Mouse (Mus musculus) MEL (cell line): ENCODE results near the gene Tmem139. TPM values are rescaled to one million over a fixed set of nuclear protein-coding genes. Genes with fewer than 3 reads are reported as not detected.
A peak's percentile ranks its signal among the peaks of the same experiment; 100 is the strongest.

ENCODE experiments used
- DNase-seq: peaks from one replicate; pipeline ENCODE4 v3.0.0; 2011; ENCODE audit warnings: low read depth, low spot score
- H3K27ac ChIP-seq: 2 replicates; pipeline ENCODE4 v1.5.1; 2012; ENCODE audit warnings: low read depth, mild to moderate bottlenecking, control low read depth, low read length, moderate library complexity; ENCODE audit not compliant: control insufficient read depth
- H3K27me3 ChIP-seq, 2 experiments: fragments of 150-350 bp in 1 of 2; sonication (generic) in 1 of 2; 2 replicates each; pipeline ENCODE4 v1.6.1; 2012; ENCODE audit warnings: low read length in 2 of 2, mild to moderate bottlenecking in 2 of 2, improper control_type of control experiment in 1 of 2, moderate library complexity in 1 of 2; ENCODE audit not compliant: insufficient read depth in 2 of 2, control insufficient read depth in 1 of 2
- H3K36me3 ChIP-seq, 2 experiments: 2 replicates each; pipeline ENCODE4 v1.6.1; 2012 to 2014; ENCODE audit warnings: low read length in 2 of 2, improper control_type of control experiment in 1 of 2, inconsistent platforms in 1 of 2, mild to moderate bottlenecking in 1 of 2; ENCODE audit not compliant: insufficient read depth in 2 of 2, control insufficient read depth in 1 of 2
- H3K4me1 ChIP-seq, 2 experiments: fragments of 150-350 bp in 1 of 2; sonication (generic) in 1 of 2; 2 replicates each; pipeline ENCODE4 v1.6.1; 2012; ENCODE audit warnings: low read length in 2 of 2, improper control_type of control experiment in 1 of 2, mild to moderate bottlenecking in 1 of 2; ENCODE audit not compliant: insufficient read depth in 2 of 2, control insufficient read depth in 1 of 2
- H3K4me3 ChIP-seq, 2 experiments: fragments of 150-350 bp in 1 of 2; sonication (generic) in 1 of 2; 2 replicates each; pipeline ENCODE4 v1.5.1; 2012; ENCODE audit warnings: low read depth in 2 of 2, low read length in 2 of 2, mild to moderate bottlenecking in 2 of 2, moderate library complexity in 2 of 2, control low read depth in 1 of 2, improper control_type of control experiment in 1 of 2; ENCODE audit not compliant: control insufficient read depth in 1 of 2, insufficient read depth in 1 of 2
- H3K79me2 ChIP-seq: 2 replicates; pipeline ENCODE4 v1.6.1; 2012; ENCODE audit warnings: mild to moderate bottlenecking, low read length, moderate library complexity; ENCODE audit not compliant: control insufficient read depth, poor library complexity, insufficient read depth
- H3K9ac ChIP-seq: 2 replicates; pipeline ENCODE4 v1.6.1; 2012; ENCODE audit warnings: low read depth, mild to moderate bottlenecking, control low read depth, low read length, moderate library complexity; ENCODE audit not compliant: control insufficient read depth, poor library complexity, severe bottlenecking
- H3K9me3 ChIP-seq: fragments of 150-350 bp; sonication (generic); replicated peaks from 2 replicates; pipeline ENCODE4 v1.6.1; 2012; ENCODE audit warnings: mild to moderate bottlenecking, low read length, improper control_type of control experiment, moderate library complexity; ENCODE audit not compliant: insufficient read depth
- CHD2 ChIP-seq: IDR thresholded peaks from 2 replicates; pipeline ENCODE4 v1.6.1; 2011; ENCODE audit warnings: low read length, improper control_type of control experiment
- ELF1 ChIP-seq: IDR thresholded peaks from 2 replicates; pipeline ENCODE4 v1.6.1; 2014; ENCODE audit warnings: low read depth, mild to moderate bottlenecking, inconsistent platforms, low read length, improper control_type of control experiment, moderate library complexity
- GABPA ChIP-seq: IDR thresholded peaks from 2 replicates; pipeline ENCODE4 v1.6.1; 2012; ENCODE audit warnings: low read depth, mild to moderate bottlenecking, inconsistent platforms, low read length, improper control_type of control experiment, moderate library complexity
- GATA1 ChIP-seq: IDR thresholded peaks from 2 replicates; pipeline ENCODE4 v1.6.1; 2011; ENCODE audit warnings: low read depth, low read length, improper control_type of control experiment
- JUND ChIP-seq: IDR thresholded peaks from 2 replicates; pipeline ENCODE4 v1.6.1; 2011; ENCODE audit warnings: low read depth, mild to moderate bottlenecking, improper control_type of control experiment, low read length
- KAT2A ChIP-seq: conservative IDR thresholded peaks from 2 replicates; pipeline ENCODE4 v1.6.1; 2012; ENCODE audit warnings: low read depth, low read length, improper control_type of control experiment, inconsistent platforms
- MAZ ChIP-seq: IDR thresholded peaks from 2 replicates; pipeline ENCODE4 v1.6.1; 2012; ENCODE audit warnings: low read depth, mild to moderate bottlenecking, inconsistent platforms, low read length, improper control_type of control experiment
- MYB ChIP-seq: IDR thresholded peaks from 2 replicates; pipeline ENCODE4 v1.6.1; 2011; ENCODE audit warnings: mild to moderate bottlenecking, low read depth, low read length, improper control_type of control experiment
- MYC ChIP-seq: IDR thresholded peaks from 2 replicates; pipeline ENCODE4 v1.6.1; 2011; ENCODE audit warnings: low read depth, mild to moderate bottlenecking, low read length, improper control_type of control experiment, moderate library complexity
- NELFE ChIP-seq: IDR thresholded peaks from 2 replicates; pipeline ENCODE4 v1.6.1; 2011; ENCODE audit warnings: low read depth, low read length, improper control_type of control experiment
- POLR2A ChIP-seq, 2 experiments: IDR thresholded peaks; 2 replicates each; pipeline ENCODE4 v1.6.1; 2011 to 2012; ENCODE audit warnings: low read length in 2 of 2, mild to moderate bottlenecking in 2 of 2, control low read depth in 1 of 2, improper control_type of control experiment in 1 of 2, low read depth in 1 of 2, moderate library complexity in 1 of 2; ENCODE audit not compliant: control insufficient read depth in 1 of 2, insufficient read depth in 1 of 2, poor library complexity in 1 of 2
- POLR2AphosphoS5 ChIP-seq: IDR thresholded peaks from 2 replicates; pipeline ENCODE4 v1.6.1; 2012; ENCODE audit warnings: low read depth, borderline replicate concordance, mild to moderate bottlenecking, inconsistent platforms, low read length, moderate library complexity, mixed read lengths
- SIN3A ChIP-seq: IDR thresholded peaks from 2 replicates; pipeline ENCODE4 v1.6.1; 2012; ENCODE audit warnings: low read length, improper control_type of control experiment, inconsistent platforms
- SMC3 ChIP-seq: IDR thresholded peaks from 2 replicates; pipeline ENCODE4 v1.6.1; 2011; ENCODE audit warnings: low read depth, low read length, improper control_type of control experiment
- TBP ChIP-seq: IDR thresholded peaks from 2 replicates; pipeline ENCODE4 v1.8.0; 2011; ENCODE audit warnings: low read depth, low read length, improper control_type of control experiment
- UBTF ChIP-seq: IDR thresholded peaks from 2 replicates; pipeline ENCODE4 v1.6.1; 2012; ENCODE audit warnings: low read depth, mild to moderate bottlenecking, inconsistent platforms, low read length, improper control_type of control experiment, moderate library complexity, borderline replicate concordance; ENCODE audit not compliant: insufficient read depth
- ZC3H11A ChIP-seq: IDR thresholded peaks from 2 replicates; pipeline ENCODE4 v1.6.1; 2012; ENCODE audit warnings: low read depth, mild to moderate bottlenecking, inconsistent platforms, low read length, improper control_type of control experiment
- ZKSCAN1 ChIP-seq: IDR thresholded peaks from 2 replicates; pipeline ENCODE4 v1.6.1; 2012; ENCODE audit warnings: low read depth, mild to moderate bottlenecking, inconsistent platforms, low read length, improper control_type of control experiment, moderate library complexity
- ZMIZ1 ChIP-seq: IDR thresholded peaks from 2 replicates; pipeline ENCODE4 v1.6.1; 2012; ENCODE audit warnings: low read depth, mild to moderate bottlenecking, inconsistent platforms, low read length, improper control_type of control experiment, moderate library complexity
- polyA plus RNA-seq, 2 experiments: library from polyadenylated mRNA; stranded (reverse) in 1 of 2; unstranded in 1 of 2; fragments of >175 nt in 1 of 2; fragments of >200 nt in 1 of 2; gene quantifications; 2 replicates each; pipeline versions ENCODE4 v1.2.1 to v1.2.4; 2012; ENCODE audit warnings: low replicate concordance in 2 of 2, low read depth in 1 of 2; ENCODE audit not compliant: insufficient read length in 2 of 2, insufficient read depth in 1 of 2, missing spikeins in 1 of 2
- total RNA-seq: library from RNA; depleted of rRNA; stranded (reverse); fragments of 300-350 nt; gene quantifications from 2 replicates; pipeline ENCODE4 v1.2.3, GENCODE M21; 2012; rRNA removed

The Tmem139 gene
- total RNA-seq (not detected in 2 replicates), polyA plus RNA-seq (under 1 TPM in 1 of 2 experiments, not detected in 1; 0.08 TPM)

DNA sequence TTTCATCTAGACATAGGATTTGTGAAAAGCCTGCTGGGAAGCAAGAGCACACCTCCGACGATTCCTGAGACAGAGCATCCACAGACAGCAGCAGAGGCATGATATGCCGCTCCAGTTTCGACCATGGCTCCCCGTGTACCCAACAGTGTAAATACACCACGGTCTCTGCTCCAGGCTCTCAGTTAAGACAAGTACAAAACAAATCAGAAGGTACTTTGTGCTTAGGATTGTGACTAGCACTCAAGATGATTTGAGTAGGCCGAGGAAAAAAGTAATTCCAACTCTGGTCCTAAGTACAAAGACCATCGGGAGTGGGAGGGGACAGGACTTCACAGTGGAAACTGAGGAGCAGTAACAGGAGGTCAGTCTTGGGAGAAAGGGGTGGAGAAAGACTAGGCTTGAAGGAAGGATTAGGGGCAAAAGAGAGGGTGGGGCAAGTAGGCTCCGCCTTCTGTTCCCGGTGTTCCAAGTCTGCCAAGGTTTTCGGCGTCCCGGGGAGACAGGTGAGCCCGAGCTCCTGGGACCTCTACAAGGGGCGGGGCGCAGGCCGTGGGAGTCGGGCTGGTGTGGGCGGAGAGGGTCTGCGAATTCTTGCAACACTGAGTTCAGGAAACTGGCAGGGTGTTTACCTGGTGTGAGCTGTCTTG lies at the start of gene Tmem139:
TSS of gene Tmem139 (plus strand) at position 447 of the 647 bp plus-strand sequence.
- Histone ChIP-seq H3K9me3 (no peaks in the 10 kb centered on the region), H3K79me2 (peaks cover 14% of the 10 kb centered on the region), H3K27me3 (no peaks in the 10 kb centered on the region), H3K36me3 (peaks cover 0 to 21% of the 10 kb centered on the region in 2 experiments; a peak in 2 of 4 replicates), H3K9ac (no peak within 1 kb of the TSS), H3K4me3 (no peak within 1 kb of the TSS), H3K27ac (no peak within 1 kb of the TSS), H3K4me1 (peaks cover 3 to 14% of the 10 kb centered on the region in 2 experiments; a peak in 3 of 4 replicates)
- TF ChIP-seq SIN3A (no peak), ZMIZ1 (no peak), MAZ (no peak), GABPA (no peak), POLR2AphosphoS5 (no peak), ZKSCAN1 (no peak), ZC3H11A (no peak), SMC3 (no peak), ELF1 (no peak), MYB (no peak), JUND (no peak), NELFE (no peak), TBP (no peak), KAT2A (no peak), CHD2 (no peak), POLR2A (IDR thresholded peaks at IDR 0.05; ENCODE audit: control insufficient read depth in 1 of 2, insufficient read depth in 1 of 2, low read depth in 1 of 2, low read length in 2 of 2, poor library complexity in 1 of 2) (no peak)
- no peak for DNase-seq

DNA sequence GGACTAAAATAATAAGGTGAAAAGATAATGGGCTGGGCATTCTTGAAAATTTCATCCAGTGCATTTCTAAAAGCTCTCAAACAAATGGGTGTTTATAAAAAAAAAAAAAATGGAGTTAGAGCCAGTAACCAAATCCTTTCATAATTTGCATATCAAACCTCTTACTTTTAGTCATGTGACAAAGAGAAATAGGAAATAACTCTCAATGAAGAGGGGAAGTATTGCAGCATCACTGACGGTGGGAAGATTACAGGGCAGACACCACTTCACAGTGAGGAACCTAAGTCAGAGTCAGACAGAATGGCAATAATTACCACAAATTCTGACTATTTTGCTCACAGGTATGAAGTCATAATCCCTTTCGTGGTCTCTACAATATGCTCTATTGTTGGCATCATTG lies 46.7 kb upstream of the Tmem139 start, which contains the start of gene Tas2r144:
TSS of gene Tas2r144 (plus strand) at position 301 of the 400 bp plus-strand sequence.
- no peak within 1 kb of the TSS for H3K27ac ChIP-seq
- no peaks in the 10 kb centered on the region for H3K27me3 ChIP-seq
- no peak within 1 kb of the TSS for H3K4me3 ChIP-seq
- H3K9me3 ChIP-seq, result no peaks in the 10 kb centered on the region
- peak; percentile 5 for DNase-seq
- no peaks in the 10 kb centered on the region for H3K36me3 ChIP-seq
- H3K4me1 ChIP-seq, result no peaks in the 10 kb centered on the region
- TF ChIP-seq GATA1 (no peak), UBTF (no peak), MYC (no peak)
- no peak within 1 kb of the TSS for H3K9ac ChIP-seq
- no peaks in the 10 kb centered on the region for H3K79me2 ChIP-seq
